Mouse (Mus musculus) intestine, embryonic 15.5 days (tissue): ENCODE results near the gene Cubn. TPM values are rescaled to one million over a fixed set of nuclear protein-coding genes. Genes with fewer than 3 reads are reported as not detected.
A peak's percentile ranks its signal among the peaks of the same experiment; 100 is the strongest.

ENCODE experiments used
- ATAC-seq: fragments of 200-750 bp; cut with Nextera tagmentation; 2 replicates; pipeline ENCODE4 v1.8.0; 2017; ENCODE audit warnings: moderate TSS enrichment, moderate library complexity
- H3K27ac ChIP-seq: fragments of 300-500 bp; sonication (generic); 2 replicates; pipeline ENCODE4 v1.5.1; 2015; ENCODE audit warnings: mild to moderate bottlenecking, inconsistent platforms
- H3K27me3 ChIP-seq: fragments of 300-500 bp; sonication (generic); replicated peaks from 2 replicates; pipeline ENCODE4 v1.6.1; 2015; ENCODE audit warnings: inconsistent platforms
- H3K36me3 ChIP-seq: fragments of 300-500 bp; sonication (generic); 2 replicates; pipeline ENCODE4 v1.6.1; 2015; ENCODE audit warnings: inconsistent platforms
- H3K4me1 ChIP-seq: fragments of 300-500 bp; sonication (generic); replicated peaks from 2 replicates; pipeline ENCODE4 v1.6.1; 2015; ENCODE audit warnings: inconsistent platforms
- H3K4me2 ChIP-seq: fragments of 300-500 bp; sonication (generic); replicated peaks from 2 replicates; pipeline ENCODE4 v1.6.1; 2015; ENCODE audit warnings: mild to moderate bottlenecking, inconsistent platforms
- H3K4me3 ChIP-seq: fragments of 300-500 bp; sonication (generic); replicated peaks from 2 replicates; pipeline ENCODE4 v1.5.1; 2015; ENCODE audit warnings: inconsistent platforms
- H3K9ac ChIP-seq: fragments of 300-500 bp; sonication (generic); 2 replicates; pipeline ENCODE4 v1.6.1; 2015; ENCODE audit warnings: inconsistent platforms
- H3K9me3 ChIP-seq: fragments of 300-500 bp; sonication (generic); 2 replicates; pipeline ENCODE4 v1.6.1; 2016; ENCODE audit warnings: inconsistent platforms
- WGBS: fragments of 180-500 bp; shearing (Covaris S2); methylation state at CpG from one replicate; pipeline ENCODE4 v1.1.7; 2015; 5-methylcytosine and 5-hydroxymethylcytosine counted together
- polyA plus RNA-seq: library from polyadenylated mRNA; unstranded; fragments of >200 nt; fragmentation: Nextera tagmentation; extraction: Ambion mirVana; gene quantifications from 2 replicates; pipeline ENCODE4 v1.2.1, GENCODE M21; 2015

The Cubn gene
- polyA plus RNA-seq, 1 experiment from 2014 or later, result 7.3 TPM

DNA sequence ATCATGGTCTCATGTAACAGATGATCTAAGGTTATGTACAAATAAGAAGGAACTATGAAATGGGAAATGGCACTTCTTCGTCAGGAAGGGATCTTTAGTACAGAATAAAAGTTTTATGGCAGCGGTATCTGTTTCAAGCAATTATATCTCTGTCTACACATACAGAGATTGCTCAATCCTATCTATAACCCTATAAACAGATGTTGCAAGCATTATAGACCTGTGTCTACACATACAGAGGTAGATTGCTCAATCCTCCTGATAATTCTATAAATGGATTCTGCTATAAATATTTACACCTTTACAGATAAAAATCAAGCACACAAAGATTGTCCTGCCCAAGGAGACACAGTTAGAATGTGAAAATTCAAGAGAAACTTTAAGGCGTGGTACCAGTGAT lies 21.5 kb downstream of the Cubn start:
- Histone ChIP-seq H3K27me3 (no peaks in the 10 kb centered on the region), H3K27ac (no peak overlapping the region), H3K4me2 (no peak overlapping the region), H3K36me3 (no peaks in the 10 kb centered on the region), H3K9me3 (no peaks in the 10 kb centered on the region), H3K9ac (no peak overlapping the region), H3K4me3 (no peak overlapping the region), H3K4me1 (no peaks in the 10 kb centered on the region)
- ATAC-seq, result peak; percentile 98
- WGBS, result 70% methylated on average over 3 of the region's 3 CpGs

- Histone ChIP-seq H3K36me3 (no peaks in the 10 kb centered on the region), H3K4me1 (no peaks in the 10 kb centered on the region), H3K9ac (no peak overlapping the region), H3K4me3 (no peak overlapping the region), H3K9me3 (no peaks in the 10 kb centered on the region), H3K27me3 (no peaks in the 10 kb centered on the region), H3K4me2 (no peak overlapping the region), H3K27ac (no peak overlapping the region)
- 78% methylated on average over 4 of the region's 4 CpGs for WGBS
- ATAC-seq, result peak; percentile 61
Measured at GRCm38 (mm10) chr2:13469641-13470040, 22.0 kb downstream of the Cubn start.

- Histone ChIP-seq H3K36me3 (no peaks in the 10 kb centered on the region), H3K4me1 (no peaks in the 10 kb centered on the region), H3K9me3 (no peaks in the 10 kb centered on the region), H3K27ac (no peak overlapping the region), H3K4me3 (no peak overlapping the region), H3K27me3 (no peaks in the 10 kb centered on the region), H3K9ac (no peak overlapping the region), H3K4me2 (no peak overlapping the region)
- 89% methylated on average over 3 of the region's 3 CpGs for WGBS
- ATAC-seq, result no peak
Measured at GRCm38 (mm10) chr2:13466685-13467084, 24.9 kb downstream of the Cubn start.

GRCm38 (mm10) chr2:13458088-13458487 lies 33.5 kb downstream of the Cubn start:
- no peak overlapping the region for H3K4me2 ChIP-seq
- H3K9me3 ChIP-seq, result no peaks in the 10 kb centered on the region
- no peaks in the 10 kb centered on the region for H3K27me3 ChIP-seq
- no peak overlapping the region for H3K4me3 ChIP-seq
- ATAC-seq, result no peak
- H3K27ac ChIP-seq, result no peak overlapping the region
- H3K9ac ChIP-seq, result no peak overlapping the region
- no peaks in the 10 kb centered on the region for H3K4me1 ChIP-seq
- H3K36me3 ChIP-seq, result no peaks in the 10 kb centered on the region
- WGBS, result 89% methylated on average over 2 of the region's 2 CpGs

DNA sequence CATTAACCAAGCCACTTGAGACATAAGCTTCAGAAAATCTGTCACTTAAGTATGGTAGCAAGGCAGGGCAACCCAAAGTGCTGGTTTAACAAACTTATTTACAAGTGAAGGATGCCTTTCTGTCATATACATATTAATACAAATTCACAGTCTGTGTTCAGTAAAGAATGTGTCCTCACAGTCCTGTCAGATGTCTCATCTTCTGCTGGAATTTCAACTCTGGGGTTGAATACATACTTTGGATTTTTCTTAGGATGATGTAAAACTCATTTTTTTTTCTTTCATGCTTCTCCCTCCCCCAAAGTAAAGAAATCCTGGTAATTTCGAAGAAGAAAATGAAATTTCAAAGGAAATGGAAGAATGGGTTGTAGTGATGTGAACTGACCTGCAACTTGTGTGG lies 34.8 kb downstream of the Cubn start:
- no peaks in the 10 kb centered on the region for H3K27me3 ChIP-seq
- H3K36me3 ChIP-seq, result no peaks in the 10 kb centered on the region
- no peak overlapping the region for H3K4me3 ChIP-seq
- H3K9me3 ChIP-seq, result no peaks in the 10 kb centered on the region
- WGBS, result 79% methylated on average over 1 of the region's 1 CpGs
- H3K27ac ChIP-seq, result no peak overlapping the region
- H3K4me1 ChIP-seq, result no peaks in the 10 kb centered on the region
- ATAC-seq, result no peak
- H3K4me2 ChIP-seq, result no peak overlapping the region
- no peak overlapping the region for H3K9ac ChIP-seq

GRCm38 (mm10) chr2:13451495-13452491 lies 39.8 kb downstream of the Cubn start:
- no peak overlapping the region for H3K27ac ChIP-seq
- no peaks in the 10 kb centered on the region for H3K27me3 ChIP-seq
- H3K4me1 ChIP-seq, result no peaks in the 10 kb centered on the region

GRCm38 (mm10) chr2:13450895-13451294 lies 40.7 kb downstream of the Cubn start:
- H3K4me3 ChIP-seq, result no peak overlapping the region
- ATAC-seq, result no peak

More at GRCm38 (mm10) chr2:13451495-13452491, 39.8 kb downstream of the Cubn start:
- no peak for ATAC-seq
- Histone ChIP-seq H3K4me3 (no peak overlapping the region), H3K36me3 (no peaks in the 10 kb centered on the region), H3K4me2 (no peak overlapping the region), H3K9ac (no peak overlapping the region), H3K9me3 (no peaks in the 10 kb centered on the region)
- WGBS, result 62% methylated on average over 13 of the region's 13 CpGs

DNA sequence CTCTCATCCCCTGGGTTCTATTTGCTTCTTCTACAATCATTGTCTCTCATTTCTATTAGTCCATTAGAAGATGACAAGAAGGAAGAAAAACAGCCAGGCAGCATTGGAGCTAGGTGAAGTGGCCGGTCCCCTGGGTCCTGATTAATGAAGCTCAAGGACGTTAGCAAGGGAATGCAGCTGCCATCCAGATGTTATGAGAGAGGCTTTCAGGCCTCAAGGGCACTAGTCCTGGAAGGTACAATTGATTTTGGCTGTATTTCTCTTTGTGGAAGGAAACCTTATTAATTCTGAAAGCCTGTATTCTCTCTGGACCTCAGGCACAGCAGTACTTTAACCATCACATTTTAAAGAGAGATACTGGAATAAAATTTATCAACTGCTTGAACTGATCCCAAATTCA lies 41.1 kb downstream of the Cubn start:
- no peaks in the 10 kb centered on the region for H3K4me1 ChIP-seq
- no peaks in the 10 kb centered on the region for H3K9me3 ChIP-seq
- no peak overlapping the region for H3K4me2 ChIP-seq
- no peak overlapping the region for H3K27ac ChIP-seq
- H3K9ac ChIP-seq, result no peak overlapping the region
- WGBS, result 71% methylated on average over 2 of the region's 2 CpGs
- no peaks in the 10 kb centered on the region for H3K27me3 ChIP-seq
- ATAC-seq, result no peak
- H3K4me3 ChIP-seq, result no peak overlapping the region
- H3K36me3 ChIP-seq, result no peaks in the 10 kb centered on the region

More at GRCm38 (mm10) chr2:13450895-13451294, 40.7 kb downstream of the Cubn start:
- Histone ChIP-seq H3K36me3 (no peaks in the 10 kb centered on the region), H3K27me3 (no peaks in the 10 kb centered on the region), H3K4me2 (no peak overlapping the region), H3K9me3 (no peaks in the 10 kb centered on the region), H3K4me1 (no peaks in the 10 kb centered on the region), H3K27ac (no peak overlapping the region), H3K9ac (no peak overlapping the region)
- WGBS, result 69% methylated on average over 3 of the region's 3 CpGs

DNA sequence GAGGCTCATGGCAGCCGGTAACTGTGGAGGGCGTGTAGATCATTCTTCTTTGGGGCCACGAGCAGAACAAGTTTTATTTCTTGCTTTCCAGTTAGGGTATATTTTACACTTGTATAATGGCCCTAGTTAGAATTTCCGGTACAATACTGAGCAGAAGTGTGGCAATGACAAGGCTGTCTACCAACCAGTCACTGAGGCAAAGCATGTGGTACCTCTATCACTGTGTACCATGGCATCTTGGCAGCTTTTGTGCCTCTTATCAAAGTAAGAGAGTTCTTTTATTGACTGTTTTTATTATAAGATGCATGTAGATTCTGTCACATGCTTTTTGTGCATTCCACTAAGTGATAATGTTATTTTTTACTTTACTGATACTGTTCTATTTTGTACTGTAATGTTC lies 46.5 kb downstream of the Cubn start:
- H3K27me3 ChIP-seq, result no peaks in the 10 kb centered on the region
- H3K4me2 ChIP-seq, result no peak overlapping the region
- no peak overlapping the region for H3K4me3 ChIP-seq
- no peaks in the 10 kb centered on the region for H3K4me1 ChIP-seq
- H3K9ac ChIP-seq, result no peak overlapping the region
- no peak for ATAC-seq
- 88% methylated on average over 4 of the region's 4 CpGs for WGBS
- no peaks in the 10 kb centered on the region for H3K9me3 ChIP-seq
- no peaks in the 10 kb centered on the region for H3K36me3 ChIP-seq
- no peak overlapping the region for H3K27ac ChIP-seq

- Histone ChIP-seq H3K4me2 (no peak overlapping the region), H3K9me3 (no peaks in the 10 kb centered on the region), H3K4me3 (no peak overlapping the region), H3K9ac (no peak overlapping the region), H3K36me3 (no peaks in the 10 kb centered on the region), H3K4me1 (no peaks in the 10 kb centered on the region), H3K27me3 (no peaks in the 10 kb centered on the region), H3K27ac (no peak overlapping the region)
- 85% methylated on average over 1 of the region's 1 CpGs for WGBS
- no peak for ATAC-seq
Measured at GRCm38 (mm10) chr2:13438983-13439382, 52.6 kb downstream of the Cubn start.

- Histone ChIP-seq H3K9me3 (no peaks in the 10 kb centered on the region), H3K27me3 (no peaks in the 10 kb centered on the region), H3K4me3 (no peak overlapping the region), H3K27ac (no peak overlapping the region), H3K4me2 (no peak overlapping the region), H3K9ac (no peak overlapping the region), H3K36me3 (no peaks in the 10 kb centered on the region), H3K4me1 (no peaks in the 10 kb centered on the region)
- WGBS, result 75% methylated on average over 3 of the region's 3 CpGs
- no peak for ATAC-seq
Measured at GRCm38 (mm10) chr2:13438275-13438845, 53.3 kb downstream of the Cubn start.

DNA sequence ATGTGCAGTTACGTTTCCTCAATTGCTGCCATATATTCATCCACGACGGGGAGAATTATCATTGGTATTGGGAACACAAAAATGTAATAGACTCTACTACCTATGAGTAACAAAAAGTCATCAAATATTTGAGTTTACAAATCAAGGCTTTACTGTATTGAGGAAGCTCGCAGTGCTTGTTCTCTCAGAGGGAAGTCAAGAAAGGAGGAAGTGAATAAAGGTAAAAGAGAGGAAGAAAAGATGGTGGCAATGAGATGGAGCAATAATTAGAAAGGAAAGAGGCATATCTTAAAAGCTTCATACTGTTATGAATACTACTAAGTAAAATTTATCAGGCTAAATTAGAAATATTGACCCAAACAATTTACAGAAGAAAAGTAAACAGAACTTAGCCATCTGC lies 59.6 kb downstream of the Cubn start:
- Histone ChIP-seq H3K9ac (no peak overlapping the region), H3K4me3 (no peak overlapping the region), H3K4me2 (no peak overlapping the region), H3K27me3 (no peaks in the 10 kb centered on the region), H3K9me3 (no peaks in the 10 kb centered on the region), H3K36me3 (no peaks in the 10 kb centered on the region), H3K4me1 (no peaks in the 10 kb centered on the region), H3K27ac (no peak overlapping the region)
- ATAC-seq, result no peak
- WGBS, result 75% methylated on average over 4 of the region's 4 CpGs
